Mouse (Mus musculus): ENCODE data around the gene Ptpra. TPM values are rescaled to one million over a fixed set of nuclear protein-coding genes. Genes with fewer than 3 reads are reported as not detected.
"Not testable (repeated sequence)": the region's sequence is repeated elsewhere in the genome, so short reads cannot be mapped to it uniquely, and the experiment has no call there.

The Ptpra gene
- polyA plus RNA-seq, 1 experiment from 2014 or later, result 164 TPM

- no peak overlapping the region for H3K4me2 ChIP-seq (ENCODE audit: low read depth, low read length)
- no peak overlapping the region for H3K4me3 ChIP-seq (ENCODE audit: low read depth, low read length)
- H3K9me3 ChIP-seq (ENCODE audit: control insufficient read depth, low read length), result no peaks in the 10 kb centered on the region
- H3K27me3 ChIP-seq (ENCODE audit: control insufficient read depth, insufficient read depth, low read length), result no peaks in the 10 kb centered on the region
- no peak overlapping the region for H3K9ac ChIP-seq (replicated peaks; ENCODE audit: low read depth, low read length)
- H3K27ac ChIP-seq (ENCODE audit: low read depth, low read length), result no peak overlapping the region; the same call in 1 of the 2 replicates
- 6% methylated on average over 7 of the region's 7 CpGs for WGBS
- peaks cover 6% of the 10 kb centered on the region; the same call in 1 of the 2 replicates for H3K4me1 ChIP-seq (ENCODE audit: control insufficient read depth, insufficient read depth, low read length)
- peak; percentile 41; the same call in 1 of the 2 replicates for ATAC-seq (ENCODE audit: low read depth)
- H3K36me3 ChIP-seq (ENCODE audit: control insufficient read depth, insufficient read depth, low read length), result no peaks in the 10 kb centered on the region
Observed at GRCm38 (mm10) chr2:130491587-130491986, 41.5 kb downstream of the Ptpra start.

DNA sequence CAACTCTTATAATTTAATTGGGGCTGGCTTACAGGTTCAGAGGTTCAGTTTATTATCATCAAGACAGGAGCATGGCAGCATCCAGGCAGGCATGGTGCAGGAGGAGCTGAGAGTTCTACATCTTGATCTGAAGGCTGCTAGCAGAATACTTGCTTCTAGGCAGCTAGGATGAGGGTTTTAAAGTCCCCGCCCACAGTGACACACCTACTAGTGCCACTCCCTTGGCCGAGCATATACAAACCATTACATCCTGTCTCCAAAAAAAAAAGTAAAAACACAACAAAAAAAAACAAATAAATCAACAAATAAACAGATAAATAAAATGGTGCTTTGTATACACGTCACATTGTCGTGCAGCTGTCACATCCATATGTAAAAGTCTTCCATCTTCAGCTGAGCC, 45.0 kb downstream of the Ptpra start:
- H3K9me3 ChIP-seq (ENCODE audit: control insufficient read depth, low read length); H3K27me3 ChIP-seq (ENCODE audit: control insufficient read depth, insufficient read depth, low read length); ATAC-seq (ENCODE audit: low read depth); H3K9ac ChIP-seq (replicated peaks; ENCODE audit: low read depth, low read length); H3K36me3 ChIP-seq (ENCODE audit: control insufficient read depth, insufficient read depth, low read length); H3K4me2 ChIP-seq (ENCODE audit: low read depth, low read length); H3K27ac ChIP-seq (ENCODE audit: low read depth, low read length); H3K4me3 ChIP-seq (ENCODE audit: low read depth, low read length); H3K4me1 ChIP-seq (ENCODE audit: control insufficient read depth, insufficient read depth, low read length): not testable (repeated sequence)
- WGBS, result 81% methylated on average over 4 of the region's 4 CpGs

- Histone ChIP-seq H3K27ac (ENCODE audit: low read depth, low read length) (no peak overlapping the region), H3K36me3 (ENCODE audit: control insufficient read depth, insufficient read depth, low read length) (no peaks in the 10 kb centered on the region), H3K4me2 (ENCODE audit: low read depth, low read length) (no peak overlapping the region; the same call in 1 of the 2 replicates), H3K4me1 (ENCODE audit: control insufficient read depth, insufficient read depth, low read length) (peaks cover 3% of the 10 kb centered on the region; the same call in 1 of the 2 replicates), H3K9ac (replicated peaks; ENCODE audit: low read depth, low read length) (no peak overlapping the region; the same call in 1 of the 2 replicates), H3K9me3 (ENCODE audit: control insufficient read depth, low read length) (no peaks in the 10 kb centered on the region), H3K27me3 (ENCODE audit: control insufficient read depth, insufficient read depth, low read length) (no peaks in the 10 kb centered on the region), H3K4me3 (ENCODE audit: low read depth, low read length) (no peak overlapping the region)
- peak; percentile 89 for ATAC-seq (ENCODE audit: low read depth)
- WGBS, result 6% methylated on average over 6 of the region's 6 CpGs
Observed at GRCm38 (mm10) chr2:130496037-130496436, 46.0 kb downstream of the Ptpra start.

DNA sequence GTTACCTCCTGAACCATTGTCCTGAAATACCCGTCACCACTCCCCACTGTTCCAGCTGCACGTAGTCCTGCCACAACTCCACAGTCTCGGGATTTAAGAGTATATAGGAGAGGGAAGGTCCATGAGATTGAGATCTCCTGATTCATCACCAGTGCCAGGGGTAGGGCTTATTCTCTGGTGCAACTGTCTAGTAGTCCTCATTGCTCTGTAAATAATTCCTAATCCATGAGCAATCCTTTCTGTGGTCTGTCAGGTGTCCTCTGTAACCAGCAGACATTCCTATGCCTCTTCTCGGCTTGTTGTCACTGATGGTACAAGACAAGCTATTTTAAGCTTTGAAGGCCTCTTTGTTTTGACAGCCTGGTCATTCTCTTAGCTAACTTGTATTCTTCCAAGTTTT, 46.9 kb downstream of the Ptpra start:
- no peaks in the 10 kb centered on the region for H3K9me3 ChIP-seq (ENCODE audit: control insufficient read depth, low read length)
- no peaks in the 10 kb centered on the region for H3K27me3 ChIP-seq (ENCODE audit: control insufficient read depth, insufficient read depth, low read length)
- no peaks in the 10 kb centered on the region; the same call in 1 of the 2 replicates for H3K4me1 ChIP-seq (ENCODE audit: control insufficient read depth, insufficient read depth, low read length)
- H3K9ac ChIP-seq (replicated peaks; ENCODE audit: low read depth, low read length), result no peak overlapping the region
- no peaks in the 10 kb centered on the region for H3K36me3 ChIP-seq (ENCODE audit: control insufficient read depth, insufficient read depth, low read length)
- H3K4me3 ChIP-seq (ENCODE audit: low read depth, low read length), result no peak overlapping the region
- H3K4me2 ChIP-seq (ENCODE audit: low read depth, low read length), result no peak overlapping the region
- 37% methylated on average over 4 of the region's 4 CpGs for WGBS
- H3K27ac ChIP-seq (ENCODE audit: low read depth, low read length), result 0 out of 2 replicates have a peak overlapping the region, but pooled peaks have one; percentile 23
- ATAC-seq (ENCODE audit: low read depth), result no peak; the same call in 1 of the 2 replicates

GRCm38 (mm10) chr2:130499546-130499945, 49.5 kb downstream of the Ptpra start:
- 47% methylated on average over 3 of the region's 3 CpGs for WGBS

DNA sequence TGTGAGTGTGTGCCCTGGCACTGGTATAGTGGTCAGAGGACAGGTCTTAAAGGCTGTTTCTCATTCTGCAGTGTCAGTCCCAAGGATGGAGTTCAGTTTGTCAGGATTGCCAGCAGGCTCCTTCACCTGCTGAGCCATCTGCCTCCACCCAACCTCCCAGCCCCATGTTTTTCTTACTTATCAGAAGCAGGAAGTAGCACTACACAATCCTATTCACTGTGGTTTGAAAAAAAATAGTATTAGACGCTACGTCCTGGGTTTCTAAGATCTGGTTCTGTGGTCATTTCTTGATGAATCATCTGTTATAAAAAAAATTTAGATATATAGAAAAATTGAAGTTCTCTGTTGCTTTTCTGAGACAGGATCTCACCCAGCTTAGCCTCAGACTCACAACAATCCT, 51.5 kb downstream of the Ptpra start:
- Histone ChIP-seq H3K4me1 (ENCODE audit: control insufficient read depth, insufficient read depth, low read length) (no peaks in the 10 kb centered on the region), H3K9me3 (ENCODE audit: control insufficient read depth, low read length) (no peaks in the 10 kb centered on the region), H3K36me3 (ENCODE audit: control insufficient read depth, insufficient read depth, low read length) (peaks cover 2% of the 10 kb centered on the region; the same call in 1 of the 2 replicates), H3K4me3 (ENCODE audit: low read depth, low read length) (no peak overlapping the region), H3K27me3 (ENCODE audit: control insufficient read depth, insufficient read depth, low read length) (no peaks in the 10 kb centered on the region), H3K9ac (replicated peaks; ENCODE audit: low read depth, low read length) (no peak overlapping the region), H3K4me2 (ENCODE audit: low read depth, low read length) (no peak overlapping the region), H3K27ac (ENCODE audit: low read depth, low read length) (no peak overlapping the region)
- ATAC-seq (ENCODE audit: low read depth), result no peak
- WGBS, result 95% methylated on average over 2 of the region's 2 CpGs

More at GRCm38 (mm10) chr2:130499546-130499945, 49.5 kb downstream of the Ptpra start:
- Histone ChIP-seq H3K9ac (replicated peaks; ENCODE audit: low read depth, low read length) (no peak overlapping the region), H3K27ac (ENCODE audit: low read depth, low read length) (no peak overlapping the region), H3K4me2 (ENCODE audit: low read depth, low read length) (no peak overlapping the region), H3K9me3 (ENCODE audit: control insufficient read depth, low read length) (no peaks in the 10 kb centered on the region), H3K4me3 (ENCODE audit: low read depth, low read length) (no peak overlapping the region), H3K36me3 (ENCODE audit: control insufficient read depth, insufficient read depth, low read length) (no peaks in the 10 kb centered on the region), H3K4me1 (ENCODE audit: control insufficient read depth, insufficient read depth, low read length) (no peaks in the 10 kb centered on the region; the same call in 1 of the 2 replicates), H3K27me3 (ENCODE audit: control insufficient read depth, insufficient read depth, low read length) (no peaks in the 10 kb centered on the region)
- ATAC-seq (ENCODE audit: low read depth), result no peak

- not testable (repeated sequence) for H3K27me3 ChIP-seq (ENCODE audit: control insufficient read depth, insufficient read depth, low read length); H3K9ac ChIP-seq (replicated peaks; ENCODE audit: low read depth, low read length); H3K9me3 ChIP-seq (ENCODE audit: control insufficient read depth, low read length); H3K4me1 ChIP-seq (ENCODE audit: control insufficient read depth, insufficient read depth, low read length); ATAC-seq (ENCODE audit: low read depth); H3K4me3 ChIP-seq (ENCODE audit: low read depth, low read length); H3K36me3 ChIP-seq (ENCODE audit: control insufficient read depth, insufficient read depth, low read length); H3K27ac ChIP-seq (ENCODE audit: low read depth, low read length); H3K4me2 ChIP-seq (ENCODE audit: low read depth, low read length)
- 97% methylated on average over 3 of the region's 5 CpGs for WGBS
Observed at GRCm38 (mm10) chr2:130511616-130512015, 61.5 kb downstream of the Ptpra start.

- Histone ChIP-seq H3K4me2 (ENCODE audit: low read depth, low read length) (no peak overlapping the region), H3K36me3 (ENCODE audit: control insufficient read depth, insufficient read depth, low read length) (peaks cover 5% of the 10 kb centered on the region), H3K9ac (replicated peaks; ENCODE audit: low read depth, low read length) (no peak overlapping the region), H3K4me3 (ENCODE audit: low read depth, low read length) (no peak overlapping the region), H3K27ac (ENCODE audit: low read depth, low read length) (no peak overlapping the region), H3K9me3 (ENCODE audit: control insufficient read depth, low read length) (no peaks in the 10 kb centered on the region), H3K27me3 (ENCODE audit: control insufficient read depth, insufficient read depth, low read length) (no peaks in the 10 kb centered on the region), H3K4me1 (ENCODE audit: control insufficient read depth, insufficient read depth, low read length) (no peaks in the 10 kb centered on the region)
- 96% methylated on average over 8 of the region's 8 CpGs for WGBS
- no peak for ATAC-seq (ENCODE audit: low read depth)
Observed at GRCm38 (mm10) chr2:130513907-130514306, 63.8 kb downstream of the Ptpra start.

DNA sequence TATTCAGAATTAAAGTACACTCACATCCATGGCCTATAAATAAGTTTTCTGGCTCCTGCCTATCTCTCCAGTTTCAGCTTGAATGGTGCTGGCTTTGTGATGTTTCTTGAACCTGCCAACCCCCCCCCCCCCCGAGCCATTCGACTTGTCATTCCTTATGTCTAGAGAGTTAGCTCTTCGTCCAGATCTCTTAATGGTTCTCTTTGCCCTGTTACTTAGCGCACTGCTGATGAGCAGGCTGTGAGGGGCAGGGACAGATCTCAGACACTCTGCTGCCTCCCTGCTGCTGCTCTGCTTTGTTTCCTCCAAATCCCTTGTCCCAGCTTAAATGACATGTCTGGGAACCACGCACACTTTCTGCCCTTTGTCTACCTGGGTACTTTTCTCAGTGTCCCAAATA, 65.7 kb downstream of the Ptpra start:
- Histone ChIP-seq H3K9me3 (ENCODE audit: control insufficient read depth, low read length) (no peaks in the 10 kb centered on the region), H3K36me3 (ENCODE audit: control insufficient read depth, insufficient read depth, low read length) (peaks cover 15% of the 10 kb centered on the region), H3K27ac (ENCODE audit: low read depth, low read length) (no peak overlapping the region), H3K4me2 (ENCODE audit: low read depth, low read length) (no peak overlapping the region), H3K4me3 (ENCODE audit: low read depth, low read length) (no peak overlapping the region), H3K4me1 (ENCODE audit: control insufficient read depth, insufficient read depth, low read length) (no peaks in the 10 kb centered on the region), H3K27me3 (ENCODE audit: control insufficient read depth, insufficient read depth, low read length) (no peaks in the 10 kb centered on the region), H3K9ac (replicated peaks; ENCODE audit: low read depth, low read length) (no peak overlapping the region)
- no peak for ATAC-seq (ENCODE audit: low read depth)
- WGBS, result 35% methylated on average over 5 of the region's 5 CpGs
